Mouse (Mus musculus) embryonic fibroblast, embryonic 13.5 days (primary cell): ENCODE measurements around the gene Lyrm4.

Experiments
- CTCF ChIP-seq: IDR thresholded peaks from 2 replicates; pipeline ENCODE4 v1.5.1; 2011; ENCODE audit warnings: mild to moderate bottlenecking, control low read depth, low read length, moderate library complexity, borderline replicate concordance; ENCODE audit not compliant: insufficient read depth
- POLR2A ChIP-seq: IDR thresholded peaks from 2 replicates; pipeline ENCODE4 v1.6.1; 2011; ENCODE audit warnings: low read depth, mild to moderate bottlenecking, control low read depth, low read length, moderate library complexity

GRCm38 (mm10) chr13:35982985-35983384, 134.3 kb downstream of the Lyrm4 start:
- no peak for TF ChIP-seq CTCF
- no peak for TF ChIP-seq POLR2A
